Mouse (Mus musculus) midbrain, postnatal 0 days (tissue): ENCODE data around the gene Sarnp. TPM values are rescaled to one million over a fixed set of nuclear protein-coding genes. Genes with fewer than 3 reads are reported as not detected.

ENCODE experiments used
- ATAC-seq: fragments of 200-750 bp; cut with Nextera tagmentation; 2 replicates; pipeline ENCODE4 v1.8.0; 2017; ENCODE audit warnings: moderate number of reproducible peaks, mild to moderate bottlenecking, moderate TSS enrichment, moderate library complexity; ENCODE audit not compliant: low FRiP score
- DNase-seq: peaks from one replicate; pipeline ENCODE4 v3.0.0-alpha.2; 2015; ENCODE audit warnings: low spot score
- H3K27ac ChIP-seq: fragments of 300-500 bp; sonication (generic); 2 replicates; pipeline ENCODE4 v1.5.1; 2014; ENCODE audit warnings: low read depth, mild to moderate bottlenecking, low read length, mixed read lengths
- H3K27me3 ChIP-seq: fragments of 300-500 bp; sonication (generic); 2 replicates; pipeline ENCODE4 v1.6.1; 2014; ENCODE audit warnings: low read length, control low read depth, mixed read lengths; ENCODE audit not compliant: insufficient read depth
- H3K36me3 ChIP-seq: fragments of 300-500 bp; sonication (generic); 2 replicates; pipeline ENCODE4 v1.6.1; 2014; ENCODE audit warnings: low read length, control low read depth, mixed read lengths; ENCODE audit not compliant: insufficient read depth
- H3K4me1 ChIP-seq: fragments of 300-500 bp; sonication (generic); 2 replicates; pipeline ENCODE4 v1.6.1; 2014; ENCODE audit warnings: mild to moderate bottlenecking, control low read depth, antibody characterized with exemption, low read length, mixed read lengths; ENCODE audit not compliant: insufficient read depth
- H3K4me2 ChIP-seq: fragments of 300-500 bp; sonication (generic); 2 replicates; pipeline ENCODE4 v1.6.1; 2014; ENCODE audit warnings: low read depth, mild to moderate bottlenecking, low read length, mixed read lengths; ENCODE audit not compliant: poor library complexity, severe bottlenecking
- H3K4me3 ChIP-seq: fragments of 300-500 bp; sonication (generic); 2 replicates; pipeline ENCODE4 v1.5.1; 2014; ENCODE audit warnings: low read depth, mild to moderate bottlenecking, low read length, moderate library complexity
- H3K9ac ChIP-seq: fragments of 300-500 bp; sonication (generic); replicated peaks from 2 replicates; pipeline ENCODE4 v1.6.1; 2014; ENCODE audit warnings: mild to moderate bottlenecking, low read length, moderate library complexity, mixed read lengths; ENCODE audit not compliant: poor library complexity, severe bottlenecking
- H3K9me3 ChIP-seq: fragments of 300-500 bp; sonication (generic); 2 replicates; pipeline ENCODE4 v1.6.1; 2016; ENCODE audit warnings: low read length, control low read depth
- CTCF ChIP-seq: IDR thresholded peaks from 2 replicates; pipeline ENCODE4 v1.5.1; 2016; ENCODE audit warnings: antibody characterized with exemption, mild to moderate bottlenecking
- WGBS: fragments of 180-500 bp; shearing (Covaris S2); extraction: QIAGEN DNeasy Blood & Tissue Kit; methylation state at CpG from one replicate; pipeline ENCODE4 v1.1.7; 2014; 5-methylcytosine and 5-hydroxymethylcytosine counted together
- polyA plus RNA-seq: library from polyadenylated mRNA; unstranded; fragments of >200 nt; fragmentation: Nextera tagmentation; extraction: Ambion mirVana; gene quantifications from 2 replicates; pipeline ENCODE4 v1.2.1, GENCODE M21; 2015
- total RNA-seq: library from RNA; depleted of rRNA; stranded (reverse); fragments of >200 nt; gene quantifications from 2 replicates; pipeline ENCODE4 v1.2.3, GENCODE M21; 2014; rRNA removed

Sarnp gene
- total RNA-seq (30.7 and 36.8 TPM in 2 replicates), polyA plus RNA-seq (120 and 126 TPM in 2 replicates)

DNA sequence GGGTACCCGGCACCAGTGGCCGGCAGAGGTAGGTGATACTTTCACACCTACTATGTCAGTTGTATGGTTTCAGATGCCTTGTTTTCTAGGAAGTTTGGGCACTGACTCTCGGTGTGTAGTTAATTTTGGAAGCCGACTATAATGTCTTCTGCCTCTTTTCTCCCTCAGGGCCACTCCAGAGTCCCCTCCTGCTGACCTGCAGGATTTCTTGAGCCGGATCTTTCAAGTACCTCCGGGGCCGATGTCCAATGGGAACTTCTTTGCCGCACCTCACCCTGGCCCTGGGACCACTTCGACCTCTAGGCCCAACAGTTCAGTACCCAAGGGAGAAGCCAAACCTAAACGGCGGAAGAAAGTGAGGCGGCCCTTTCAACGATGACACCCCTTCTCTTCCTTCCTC is at the start of gene Sarnp:
Gene Sarnp (plus strand): TSS at position 301 of the 400 bp plus-strand sequence.
- DNase-seq (no peak), ATAC-seq (no peak)
- peaks cover 28% of the 10 kb centered on the region for H3K36me3 ChIP-seq
- H3K4me3 ChIP-seq = no peak within 1 kb of the TSS
- no peak within 1 kb of the TSS for H3K4me2 ChIP-seq
- no peaks in the 10 kb centered on the region for H3K4me1 ChIP-seq
- H3K27ac ChIP-seq = no peak within 1 kb of the TSS
- TF ChIP-seq CTCF = no peak
- H3K9me3 ChIP-seq = no peaks in the 10 kb centered on the region
- H3K9ac ChIP-seq = no peak within 1 kb of the TSS
- H3K27me3 ChIP-seq = no peaks in the 10 kb centered on the region
- 94% methylated on average over 13 of the region's 13 CpGs for WGBS

- DNase-seq (no peak), ATAC-seq (no peak)
- Histone ChIP-seq H3K27ac (no peak overlapping the region), H3K4me1 (no peaks in the 10 kb centered on the region), H3K36me3 (no peaks in the 10 kb centered on the region), H3K4me3 (no peak overlapping the region), H3K27me3 (no peaks in the 10 kb centered on the region), H3K9ac (no peak overlapping the region), H3K9me3 (no peaks in the 10 kb centered on the region), H3K4me2 (no peak overlapping the region)
- TF ChIP-seq CTCF = peak; percentile 47
- WGBS = 82% methylated on average over 2 of the region's 2 CpGs
Observed at GRCm38 (mm10) chr10:128772895-128773294, 44.2 kb upstream of the Sarnp start.

GRCm38 (mm10) chr10:128773685-128774084 is 43.4 kb upstream of the Sarnp start:
- no peaks in the 10 kb centered on the region for H3K36me3 ChIP-seq
- H3K27ac ChIP-seq = no peak overlapping the region
- H3K27me3 ChIP-seq = no peaks in the 10 kb centered on the region
- no peaks in the 10 kb centered on the region for H3K9me3 ChIP-seq
- H3K4me1 ChIP-seq = no peaks in the 10 kb centered on the region
- no peak overlapping the region for H3K9ac ChIP-seq
- peak; percentile 65 for TF ChIP-seq CTCF
- ATAC-seq = no peak
- H3K4me2 ChIP-seq = no peak overlapping the region
- no peak overlapping the region for H3K4me3 ChIP-seq
- DNase-seq = no peak
- 27% methylated on average over 5 of the region's 5 CpGs for WGBS

- H3K4me3 ChIP-seq = no peak overlapping the region
- no peak overlapping the region for H3K9ac ChIP-seq
- 0 out of 2 replicates have a peak, but pooled peaks cover 3% of the 10 kb centered on the region for H3K9me3 ChIP-seq
- peak overlapping the region; percentile 57; the same call in 1 of the 2 replicates for H3K27ac ChIP-seq
- H3K27me3 ChIP-seq = no peaks in the 10 kb centered on the region
- WGBS = 91% methylated on average over 2 of the region's 2 CpGs
- no peaks in the 10 kb centered on the region for H3K36me3 ChIP-seq
- TF ChIP-seq CTCF = no peak
- no peak for DNase-seq
- no peaks in the 10 kb centered on the region for H3K4me1 ChIP-seq
- no peak overlapping the region for H3K4me2 ChIP-seq
- no peak for ATAC-seq
Observed at GRCm38 (mm10) chr10:128778441-128778840, 38.7 kb upstream of the Sarnp start.

GRCm38 (mm10) chr10:128779011-128779795 is 37.9 kb upstream of the Sarnp start:
- no peak overlapping the region for H3K9ac ChIP-seq
- no peaks in the 10 kb centered on the region for H3K4me1 ChIP-seq

DNA sequence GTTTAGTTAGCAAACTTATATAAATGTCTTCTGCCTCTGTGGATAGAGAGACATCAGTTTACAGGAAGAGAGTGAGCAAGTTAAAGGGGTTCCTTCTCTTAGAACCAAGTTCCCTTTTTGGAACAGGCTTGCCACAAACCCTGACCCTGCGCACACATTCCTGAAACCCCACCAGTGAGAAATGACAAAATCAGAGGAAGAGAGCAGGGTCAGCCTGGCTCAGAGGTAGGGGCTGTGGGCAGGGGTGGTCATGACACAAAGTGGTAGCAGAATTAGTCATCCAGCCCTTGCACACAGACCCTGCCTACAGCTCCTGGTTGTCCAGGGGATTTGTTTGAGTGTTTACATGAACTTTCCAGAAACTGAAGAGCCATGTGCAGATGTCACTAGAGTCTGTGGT is 36.9 kb upstream of the Sarnp start:
- no peak overlapping the region for H3K4me2 ChIP-seq
- no peak for DNase-seq
- H3K36me3 ChIP-seq = no peaks in the 10 kb centered on the region
- H3K4me3 ChIP-seq = no peak overlapping the region
- H3K4me1 ChIP-seq = no peaks in the 10 kb centered on the region
- peaks cover 7% of the 10 kb centered on the region; the same call in 1 of the 2 replicates for H3K9me3 ChIP-seq
- 92% methylated on average over 1 of the region's 1 CpGs for WGBS
- no peak for ATAC-seq
- H3K27ac ChIP-seq = no peak overlapping the region
- no peak for TF ChIP-seq CTCF
- no peak overlapping the region for H3K9ac ChIP-seq
- H3K27me3 ChIP-seq = no peaks in the 10 kb centered on the region

More at GRCm38 (mm10) chr10:128779011-128779795, 37.9 kb upstream of the Sarnp start:
- Histone ChIP-seq H3K9me3 (peaks cover 6% of the 10 kb centered on the region; the same call in 1 of the 2 replicates), H3K27ac (peak overlapping the region; percentile 57), H3K27me3 (no peaks in the 10 kb centered on the region), H3K4me3 (no peak overlapping the region), H3K4me2 (no peak overlapping the region), H3K36me3 (no peaks in the 10 kb centered on the region)
- TF ChIP-seq CTCF = no peak
- WGBS = 24% methylated on average over 8 of the region's 8 CpGs
- no peak for ATAC-seq
- DNase-seq = peak; percentile 3
